Mouse (Mus musculus): Measurements from ENCODE around the gene Zfp36l1. TPM values are rescaled to one million over a fixed set of nuclear protein-coding genes. Genes with fewer than 3 reads are reported as not detected.
A peak's percentile ranks its signal among the peaks of the same experiment; 100 is the strongest.

Gene Zfp36l1
- total RNA-seq, 2 experiments from 2014 or later = 36.3 to 39.5 TPM

GRCm38 (mm10) chr12:80133011-80133545 lies 20.3 kb upstream of the Zfp36l1 start:
- intact Hi-C loops (cut with DNase I) = loop anchor here (10.0 kb wide), 1 partner anchor 608 kb away; no protein-coding TSS in a partner anchor

GRCm38 (mm10) chr12:80132250-80133003 lies 19.6 kb upstream of the Zfp36l1 start:
- peak; percentile 67 to 80 for DNase-seq (ENCODE audit: low spot score in 2 of 2)
- intact Hi-C loops (cut with DNase I) = loop anchor here (1.0 to 10.0 kb wide), 3 partner anchors 61 to 608 kb away; no protein-coding TSS in a partner anchor

More at GRCm38 (mm10) chr12:80133011-80133545, 20.3 kb upstream of the Zfp36l1 start:
- no peak for DNase-seq (ENCODE audit: low spot score in 2 of 2)

GRCm38 (mm10) chr12:80131359-80132249 lies 18.8 kb upstream of the Zfp36l1 start:
- DNase-seq (ENCODE audit: low spot score in 2 of 2) = no peak
- intact Hi-C loops (cut with DNase I) = loop anchor here (1.0 to 10.0 kb wide), 3 partner anchors 60 to 607 kb away; no protein-coding TSS in a partner anchor

- intact Hi-C loops (cut with DNase I) = loop anchor here (10.0 kb wide), 1 partner anchor 606 kb away; no protein-coding TSS in a partner anchor
- DNase-seq (ENCODE audit: low spot score in 2 of 2) = no peak
These were observed 17.9 kb upstream of the Zfp36l1 start for GRCm38 (mm10) chr12:80130558-80131358.

- intact Hi-C loops (cut with DNase I) = no loop called here
- DNase-seq (ENCODE audit: low spot score in 2 of 2) = no peak
These were observed 16.7 kb upstream of the Zfp36l1 start for GRCm38 (mm10) chr12:80129531-80129930.

GRCm38 (mm10) chr12:80127191-80127762 lies 14.5 kb upstream of the Zfp36l1 start:
- DNase-seq (ENCODE audit: low spot score in 2 of 2) = no peak
- intact Hi-C loops (cut with DNase I) = no loop called here

- DNase-seq (ENCODE audit: low spot score in 2 of 2) = no peak
- intact Hi-C loops (cut with DNase I) = no loop called here
These were observed 12.5 kb upstream of the Zfp36l1 start for GRCm38 (mm10) chr12:80125316-80125715.

- DNase-seq (ENCODE audit: low spot score in 2 of 2) = no peak
- intact Hi-C loops (cut with DNase I) = no loop called here
These were observed 11.9 kb upstream of the Zfp36l1 start for GRCm38 (mm10) chr12:80124756-80125155.

- intact Hi-C loops (cut with DNase I) = no loop called here
- no peak for DNase-seq (ENCODE audit: low spot score in 2 of 2)
These were observed 11.4 kb upstream of the Zfp36l1 start for GRCm38 (mm10) chr12:80124211-80124610.

- DNase-seq (ENCODE audit: low spot score in 2 of 2) = no peak
- intact Hi-C loops (cut with DNase I) = no loop called here
These were observed 10.5 kb upstream of the Zfp36l1 start for GRCm38 (mm10) chr12:80123227-80123803.

GRCm38 (mm10) chr12:80121438-80121837 lies 8.6 kb upstream of the Zfp36l1 start:
- no peak for DNase-seq (ENCODE audit: low spot score in 2 of 2)
- intact Hi-C loops (cut with DNase I) = no loop called here

- intact Hi-C loops (cut with DNase I) = no loop called here
- no peak for DNase-seq (ENCODE audit: low spot score in 2 of 2)
These were observed 5.8 kb upstream of the Zfp36l1 start for GRCm38 (mm10) chr12:80118588-80118987.

GRCm38 (mm10) chr12:80116206-80117112 lies 3.6 kb upstream of the Zfp36l1 start:
- intact Hi-C loops (cut with DNase I) = no loop called here

GRCm38 (mm10) chr12:80115863-80116194 lies 3.0 kb upstream of the Zfp36l1 start:
- no peak for DNase-seq (ENCODE audit: low spot score in 2 of 2)
- intact Hi-C loops (cut with DNase I) = no loop called here

More at GRCm38 (mm10) chr12:80116206-80117112, 3.6 kb upstream of the Zfp36l1 start:
- no peak for DNase-seq (ENCODE audit: low spot score in 2 of 2)

GRCm38 (mm10) chr12:80115142-80115862 lies 2.5 kb upstream of the Zfp36l1 start:
- intact Hi-C loops (cut with DNase I) = no loop called here
- DNase-seq (ENCODE audit: low spot score in 2 of 2) = peak; percentile 73 to 77

GRCm38 (mm10) chr12:80114892-80115141 lies 2.0 kb upstream of the Zfp36l1 start:
- intact Hi-C loops (cut with DNase I) = loop anchor here (5.0 kb wide), 1 partner anchor 143 kb away; no protein-coding TSS in a partner anchor
- DNase-seq (ENCODE audit: low spot score in 2 of 2) = peak; percentile 51 to 58
